ENCODE assay signal across 8 mouse cellular contexts in genomic region chr9:107936215-107936822, GRCm38 (mm10). TPM values are rescaled to one million over a fixed set of nuclear protein-coding genes. Genes with fewer than 3 reads are reported as not detected.
DNase-seq lines count a peak whose midpoint lies in the region; ATAC-seq lines count a peak whose summit lies in the region.

No protein-coding gene starts in this region.

- WGBS in embryonic facial prominence, embryonic 13.5 days = under 1% methylated on average over 29 of the region's 29 CpGs
- 4% methylated on average over 29 of the region's 29 CpGs for WGBS in intestine, embryonic 16.5 days
- WGBS in midbrain, embryonic 14.5 days = under 1% methylated on average over 29 of the region's 29 CpGs

- H3K27ac ChIP-seq in embryonic facial prominence, embryonic 13.5 days = no peak overlapping the region
- no peak overlapping the region for H3K27ac ChIP-seq in intestine, embryonic 16.5 days (ENCODE audit: low read length)
- no peak overlapping the region for H3K27ac ChIP-seq in midbrain, embryonic 14.5 days (replicated peaks; ENCODE audit: low read depth, low read length)

- no peaks in the 10 kb centered on the region for H3K9me3 ChIP-seq in embryonic facial prominence, embryonic 13.5 days
- no peaks in the 10 kb centered on the region for H3K9me3 ChIP-seq in intestine, embryonic 16.5 days (ENCODE audit: control insufficient read depth, low read length)
- no peaks in the 10 kb centered on the region for H3K9me3 ChIP-seq in midbrain, embryonic 14.5 days (ENCODE audit: control insufficient read depth, low read length)

- peaks cover 50% of the 10 kb centered on the region for H3K27me3 ChIP-seq in embryonic facial prominence, embryonic 13.5 days
- peaks cover 16% of the 10 kb centered on the region for H3K27me3 ChIP-seq in intestine, embryonic 16.5 days (replicated peaks; ENCODE audit: control insufficient read depth, insufficient read depth, low read length)
- no peaks in the 10 kb centered on the region for H3K27me3 ChIP-seq in midbrain, embryonic 14.5 days (ENCODE audit: control insufficient read depth, insufficient read depth, low read length)

- peak; percentile 26; the same call in 1 of the 2 replicates for ATAC-seq in embryonic facial prominence, embryonic 13.5 days (ENCODE audit: insufficient number of reproducible peaks, insufficient read depth, low FRiP score, low TSS enrichment, low read depth)
- 0 out of 2 replicates have a peak, but pooled peaks have one; percentile 21 for ATAC-seq in intestine, embryonic 16.5 days
- ATAC-seq in midbrain, embryonic 14.5 days (ENCODE audit: low FRiP score, low TSS enrichment) = peak; percentile 64; the same call in 1 of the 2 replicates

- peak overlapping the region; percentile 97 for H3K4me2 ChIP-seq in embryonic facial prominence, embryonic 13.5 days
- peak overlapping the region; percentile 94 for H3K4me2 ChIP-seq in intestine, embryonic 16.5 days (ENCODE audit: low read depth, low read length)
- H3K4me2 ChIP-seq in midbrain, embryonic 14.5 days (ENCODE audit: low read length) = peak overlapping the region; percentile 86

- H3K4me1 ChIP-seq in embryonic facial prominence, embryonic 13.5 days = peaks cover 25% of the 10 kb centered on the region
- H3K4me1 ChIP-seq in intestine, embryonic 16.5 days (ENCODE audit: control insufficient read depth, insufficient read depth, low read length) = peaks cover 14% of the 10 kb centered on the region
- peaks cover 16% of the 10 kb centered on the region; the same call in 1 of the 2 replicates for H3K4me1 ChIP-seq in midbrain, embryonic 14.5 days (ENCODE audit: control insufficient read depth, insufficient read depth, low read length)

- peak overlapping the region; percentile 75 for H3K9ac ChIP-seq in embryonic facial prominence, embryonic 13.5 days
- H3K9ac ChIP-seq in intestine, embryonic 16.5 days (ENCODE audit: low read depth, low read length) = peak overlapping the region; percentile 66
- peak overlapping the region; percentile 66 for H3K9ac ChIP-seq in midbrain, embryonic 14.5 days (replicated peaks; ENCODE audit: low read length)

- peak; percentile 53 for DNase-seq in layer of hippocampus, adult 11-12 months (ENCODE audit: low spot score)
- no peak for DNase-seq in layer of hippocampus, adult 8-10 months (ENCODE audit: low spot score in 2 of 2)
- DNase-seq in midbrain, embryonic 14.5 days = peak; percentile 54
- peak; percentile 44 for DNase-seq in thymus, postnatal 14 days
- no peak for DNase-seq in Muller cell, postnatal 12 days (ENCODE audit: inconsistent ontology term)
- DNase-seq in lung, postnatal 25 days (ENCODE audit: low spot score) = no peak

- no peaks in the 10 kb centered on the region for H3K36me3 ChIP-seq in embryonic facial prominence, embryonic 13.5 days
- no peaks in the 10 kb centered on the region for H3K36me3 ChIP-seq in intestine, embryonic 16.5 days (ENCODE audit: control insufficient read depth, insufficient read depth, low read length)
- H3K36me3 ChIP-seq in midbrain, embryonic 14.5 days (ENCODE audit: control insufficient read depth, insufficient read depth, low read length) = no peaks in the 10 kb centered on the region

- peak overlapping the region; percentile 59 for H3K4me3 ChIP-seq in embryonic facial prominence, embryonic 13.5 days
- H3K4me3 ChIP-seq in intestine, embryonic 16.5 days (ENCODE audit: low read length) = peak overlapping the region; percentile 53
- H3K4me3 ChIP-seq in midbrain, embryonic 14.5 days (replicated peaks; ENCODE audit: low read depth, low read length) = peak overlapping the region; percentile 50

RNA-seq across cellular contexts. Expression of gene Camkv, which starts 0.8 kb away (rescaled TPM):
- total RNA-seq in layer of hippocampus, adult 8-10 months (2022) = 100 to 1,000 TPM; 470 to 535 (median 505) TPM
- 9.1 and 9.7 TPM in 2 replicates for polyA plus RNA-seq in embryonic facial prominence, embryonic 13.5 days (2015; fragmentation: Nextera tagmentation; extraction: Ambion mirVana)
- polyA plus RNA-seq in intestine, embryonic 16.5 days (2015; fragmentation: Nextera tagmentation; extraction: Ambion mirVana) = 1.3 and 1.7 TPM in 2 replicates
- 16.7 and 26.1 TPM in 2 replicates for polyA plus RNA-seq in midbrain, embryonic 14.5 days (2014; fragmentation: Nextera tagmentation; extraction: Ambion mirVana)

RNA-seq across cellular contexts. Expression of gene Actl11, which starts 8.1 kb away (rescaled TPM):
- not detected for total RNA-seq in layer of hippocampus, adult 8-10 months (2022)
- not detected in 2 replicates for polyA plus RNA-seq in embryonic facial prominence, embryonic 13.5 days (2015; fragmentation: Nextera tagmentation; extraction: Ambion mirVana)
- not detected in 2 replicates for polyA plus RNA-seq in intestine, embryonic 16.5 days (2015; fragmentation: Nextera tagmentation; extraction: Ambion mirVana)
- not detected in 2 replicates for polyA plus RNA-seq in midbrain, embryonic 14.5 days (2014; fragmentation: Nextera tagmentation; extraction: Ambion mirVana)

RNA-seq across cellular contexts. Expression of gene Traip, which starts 13.6 kb away (rescaled TPM):
- total RNA-seq in layer of hippocampus, adult 8-10 months (2022) = 10 to 100 TPM; 15.2 to 26.6 (median 19.9) TPM
- 23.8 and 29.0 TPM in 2 replicates for polyA plus RNA-seq in embryonic facial prominence, embryonic 13.5 days (2015; fragmentation: Nextera tagmentation; extraction: Ambion mirVana)
- 12.4 and 17.0 TPM in 2 replicates for polyA plus RNA-seq in intestine, embryonic 16.5 days (2015; fragmentation: Nextera tagmentation; extraction: Ambion mirVana)
- polyA plus RNA-seq in midbrain, embryonic 14.5 days (2014; fragmentation: Nextera tagmentation; extraction: Ambion mirVana) = 10.3 and 10.4 TPM in 2 replicates

RNA-seq across cellular contexts. Expression of gene Mst1r, which starts 29.6 kb away (rescaled TPM):
- total RNA-seq in layer of hippocampus, adult 8-10 months (2022) = 1 to 10 TPM; 1.5 to 3.9 (median 2.5) TPM
- 5.1 and 6.3 TPM in 2 replicates for polyA plus RNA-seq in embryonic facial prominence, embryonic 13.5 days (2015; fragmentation: Nextera tagmentation; extraction: Ambion mirVana)
- polyA plus RNA-seq in intestine, embryonic 16.5 days (2015; fragmentation: Nextera tagmentation; extraction: Ambion mirVana) = 13.3 and 16.9 TPM in 2 replicates
- polyA plus RNA-seq in midbrain, embryonic 14.5 days (2014; fragmentation: Nextera tagmentation; extraction: Ambion mirVana) = 0.58 and 0.82 TPM in 2 replicates

RNA-seq across cellular contexts. Expression of gene Uba7, which starts 39.0 kb away (rescaled TPM):
- total RNA-seq in layer of hippocampus, adult 8-10 months (2022) = 10 to 100 TPM in 2 of 4 experiments, 1 to 10 TPM in 2; 5.8 to 14.1 (median 11.1) TPM
- polyA plus RNA-seq in embryonic facial prominence, embryonic 13.5 days (2015; fragmentation: Nextera tagmentation; extraction: Ambion mirVana) = 25.7 and 28.1 TPM in 2 replicates
- 32.8 and 35.5 TPM in 2 replicates for polyA plus RNA-seq in intestine, embryonic 16.5 days (2015; fragmentation: Nextera tagmentation; extraction: Ambion mirVana)
- polyA plus RNA-seq in midbrain, embryonic 14.5 days (2014; fragmentation: Nextera tagmentation; extraction: Ambion mirVana) = 2.6 and 5.0 TPM in 2 replicates

Comparison
In these comparisons a context has a peak if more than half of its experiments do, and no peak if none do; other contexts are left out.
1. DNase-seq: peak in layer of hippocampus, adult 11-12 months (single experiment), midbrain, embryonic 14.5 days (single experiment) and thymus, postnatal 14 days (single experiment); none in layer of hippocampus, adult 8-10 months (0 of 2), Muller cell, postnatal 12 days (single experiment) and lung, postnatal 25 days (single experiment).
2. Peak in every context shown above with its lines, with median percentiles within 50 percentile points of each other: ATAC-seq, H3K4me2 ChIP-seq, H3K4me3 ChIP-seq and H3K9ac ChIP-seq.